Mouse (Mus musculus) limb, embryonic 14.5 days (tissue): Measurements from ENCODE around the gene Slc16a6. TPM values are rescaled to one million over a fixed set of nuclear protein-coding genes. Genes with fewer than 3 reads are reported as not detected.

Source experiments
- ATAC-seq: fragments of 200-750 bp; cut with Nextera tagmentation; 2 replicates; pipeline ENCODE4 v1.8.0; 2017; ENCODE audit warnings: low read depth, moderate number of reproducible peaks, moderate TSS enrichment; ENCODE audit not compliant: low FRiP score
- DNase-seq: peaks from one replicate; pipeline ENCODE4 v3.0.0-alpha.2; 2015; ENCODE audit warnings: low spot score
- H3K27ac ChIP-seq: fragments of 300-500 bp; sonication (generic); replicated peaks from 2 replicates; pipeline ENCODE4 v1.5.1; 2014; ENCODE audit warnings: low read depth, mild to moderate bottlenecking, low read length, moderate library complexity, mixed read lengths
- H3K27me3 ChIP-seq: fragments of 300-500 bp; sonication (generic); 2 replicates; pipeline ENCODE4 v1.6.1; 2014; ENCODE audit warnings: low read length, mixed read lengths; ENCODE audit not compliant: control insufficient read depth, insufficient read depth
- H3K36me3 ChIP-seq: fragments of 300-500 bp; sonication (generic); 2 replicates; pipeline ENCODE4 v1.6.1; 2014; ENCODE audit warnings: mild to moderate bottlenecking, low read length, moderate library complexity, mixed read lengths; ENCODE audit not compliant: control insufficient read depth, insufficient read depth
- H3K4me1 ChIP-seq: fragments of 300-500 bp; sonication (generic); 2 replicates; pipeline ENCODE4 v1.6.1; 2014; ENCODE audit warnings: antibody characterized with exemption, low read length, mixed read lengths; ENCODE audit not compliant: control insufficient read depth, insufficient read depth
- H3K4me2 ChIP-seq: fragments of 300-500 bp; sonication (generic); replicated peaks from 2 replicates; pipeline ENCODE4 v1.6.1; 2014; ENCODE audit warnings: low read depth, mild to moderate bottlenecking, low read length, moderate library complexity; ENCODE audit not compliant: severe bottlenecking
- H3K4me3 ChIP-seq: fragments of 300-500 bp; sonication (generic); replicated peaks from 2 replicates; pipeline ENCODE4 v1.5.1; 2014; ENCODE audit warnings: low read length
- H3K9ac ChIP-seq: fragments of 300-500 bp; sonication (generic); 2 replicates; pipeline ENCODE4 v1.6.1; 2014; ENCODE audit warnings: mild to moderate bottlenecking, low read depth, low read length, moderate library complexity; ENCODE audit not compliant: severe bottlenecking
- H3K9me3 ChIP-seq: fragments of 300-500 bp; sonication (generic); 2 replicates; pipeline ENCODE4 v1.6.1; 2016; ENCODE audit warnings: low read length; ENCODE audit not compliant: control insufficient read depth
- POLR2A ChIP-seq: fragments of 200-500 bp; IDR thresholded peaks from 2 replicates; pipeline ENCODE4 v1.8.0; 2012; ENCODE audit warnings: inconsistent platforms, mild to moderate bottlenecking, moderate library complexity, borderline replicate concordance; ENCODE audit not compliant: insufficient read depth, insufficient read length; ENCODE audit errors: extremely low read depth
- WGBS: fragments of 180-500 bp; shearing (Covaris S2); extraction: QIAGEN DNeasy Blood & Tissue Kit; methylation state at CpG from one replicate; pipeline ENCODE4 v1.1.7; 2014; 5-methylcytosine and 5-hydroxymethylcytosine counted together
- polyA plus RNA-seq, 2 experiments: library from polyadenylated mRNA; depleted of rRNA in 1 of 2; stranded (reverse) in 1 of 2; unstranded in 1 of 2; fragments of >200 nt; fragmentation: Nextera tagmentation in 1 of 2; extraction: Ambion mirVana in 1 of 2; gene quantifications; 2 replicates each; pipeline versions ENCODE4 v1.2.1 to v1.2.3; 2012 to 2014

Gene Slc16a6
- polyA plus RNA-seq, 2 experiments, result 2.9 to 5.9 TPM

DNA sequence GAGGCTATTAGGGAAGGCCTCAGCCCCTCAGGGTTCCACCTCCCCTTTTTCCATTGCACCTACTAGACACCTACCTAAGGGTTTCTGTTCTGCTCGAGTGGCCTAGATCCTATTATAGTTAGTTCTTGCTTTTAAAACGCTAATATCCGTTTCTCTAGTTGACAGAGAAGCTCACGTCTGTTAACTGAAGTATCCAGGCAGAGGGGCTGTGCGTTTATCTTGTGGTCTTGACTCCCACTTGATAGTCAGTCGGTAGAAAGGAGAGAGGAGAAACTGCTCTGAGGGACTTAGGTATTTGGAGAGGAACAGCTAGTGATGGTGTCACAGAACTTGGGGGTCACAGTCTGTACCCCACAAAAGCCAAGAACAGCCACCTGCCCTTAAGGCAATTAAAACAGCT is 3.3 kb upstream of the Slc16a6 start:
- Histone ChIP-seq H3K9me3 (no peaks in the 10 kb centered on the region), H3K4me3 (no peak overlapping the region), H3K36me3 (no peaks in the 10 kb centered on the region), H3K4me2 (no peak overlapping the region), H3K27me3 (peaks cover 11% of the 10 kb centered on the region), H3K9ac (no peak overlapping the region), H3K27ac (no peak overlapping the region), H3K4me1 (peaks cover 8% of the 10 kb centered on the region)
- TF ChIP-seq POLR2A, result no peak
- no peak for ATAC-seq
- WGBS, result 67% methylated on average over 6 of the region's 6 CpGs
- no peak for DNase-seq

DNA sequence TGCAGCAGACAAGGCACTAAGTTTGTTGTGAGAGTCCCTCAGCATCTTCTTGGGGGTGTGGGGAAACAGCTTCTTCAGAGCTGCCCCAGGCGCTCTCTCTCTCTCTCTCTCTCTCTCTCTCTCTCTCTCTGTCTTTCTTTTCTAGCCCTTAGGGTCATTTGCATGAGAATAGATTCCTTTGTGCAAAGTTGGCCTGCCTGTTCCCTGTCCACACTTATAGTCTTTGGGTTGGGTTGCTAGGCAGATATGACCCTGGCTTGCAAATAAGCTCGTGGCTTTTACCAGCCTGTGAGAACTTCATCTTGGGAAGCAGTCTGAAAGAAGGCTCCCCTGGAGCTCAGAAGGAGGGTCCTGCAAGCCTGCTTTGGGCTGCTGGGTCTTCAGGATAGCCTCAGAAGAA is 2.8 kb upstream of the Slc16a6 start:
- no peak for ATAC-seq
- Histone ChIP-seq H3K27ac (no peak overlapping the region), H3K4me2 (no peak overlapping the region), H3K27me3 (peaks cover 15% of the 10 kb centered on the region), H3K36me3 (no peaks in the 10 kb centered on the region), H3K4me1 (peaks cover 8% of the 10 kb centered on the region), H3K9me3 (no peaks in the 10 kb centered on the region), H3K4me3 (no peak overlapping the region), H3K9ac (no peak overlapping the region)
- TF ChIP-seq POLR2A, result no peak
- no peak for DNase-seq
- WGBS, result 60% methylated on average over 2 of the region's 2 CpGs

DNA sequence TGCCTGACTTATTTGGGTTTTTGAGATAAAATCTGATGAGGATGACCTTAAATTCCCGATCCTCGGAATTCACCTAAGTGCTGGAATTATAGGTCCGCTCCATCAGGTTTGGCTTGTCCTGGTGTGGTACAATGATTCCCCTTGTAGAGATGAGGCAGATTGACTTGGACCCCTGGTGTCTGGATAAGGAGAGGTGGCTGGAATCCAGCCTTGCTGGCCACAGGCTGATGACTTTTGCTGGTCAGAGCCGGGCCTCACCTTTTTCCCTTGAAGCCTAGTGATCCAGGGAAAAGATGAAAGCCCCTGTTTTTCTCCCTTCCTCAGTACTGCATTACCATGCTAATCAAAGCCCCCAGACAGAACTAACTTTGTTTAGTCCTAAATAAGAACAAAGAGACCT is 2.3 kb upstream of the Slc16a6 start:
- Histone ChIP-seq H3K4me3 (no peak overlapping the region), H3K4me2 (no peak overlapping the region), H3K4me1 (peaks cover 8% of the 10 kb centered on the region), H3K27ac (no peak overlapping the region), H3K27me3 (peaks cover 20% of the 10 kb centered on the region), H3K36me3 (no peaks in the 10 kb centered on the region), H3K9ac (no peak overlapping the region), H3K9me3 (no peaks in the 10 kb centered on the region)
- DNase-seq (no peak), ATAC-seq (no peak)
- no peak for TF ChIP-seq POLR2A
- 78% methylated on average over 4 of the region's 4 CpGs for WGBS

DNA sequence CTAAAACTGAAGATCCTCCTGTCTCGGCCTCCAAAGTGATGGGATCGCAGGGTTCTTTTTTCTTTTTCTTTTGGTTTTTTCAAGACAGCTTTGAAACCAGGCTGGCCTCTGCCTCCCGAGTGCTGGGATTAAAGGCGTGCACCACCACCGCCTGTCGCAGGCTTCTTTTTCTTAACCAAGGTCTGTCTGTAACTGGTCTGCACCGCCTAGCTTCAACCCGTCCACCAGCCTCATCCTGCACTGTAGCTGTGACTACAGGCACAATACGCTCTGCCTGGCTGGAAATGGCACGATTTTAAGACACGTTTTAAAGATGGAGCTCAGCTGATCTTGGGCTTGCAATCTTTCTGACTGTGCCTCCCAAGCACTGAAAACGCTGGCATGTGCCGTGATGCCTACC is 1.4 kb upstream of the Slc16a6 start:
- WGBS, result 82% methylated on average over 13 of the region's 13 CpGs
- Histone ChIP-seq H3K9ac (no peak overlapping the region), H3K27ac (no peak overlapping the region), H3K4me3 (no peak overlapping the region), H3K27me3 (peaks cover 20% of the 10 kb centered on the region), H3K4me2 (no peak overlapping the region), H3K36me3 (no peaks in the 10 kb centered on the region), H3K4me1 (peaks cover 8% of the 10 kb centered on the region), H3K9me3 (no peaks in the 10 kb centered on the region)
- no peak for DNase-seq
- TF ChIP-seq POLR2A, result no peak
- no peak for ATAC-seq

- peak overlapping the region; percentile 76 for H3K4me3 ChIP-seq
- H3K27ac ChIP-seq, result no peak overlapping the region
- peaks cover 8% of the 10 kb centered on the region for H3K4me1 ChIP-seq
- no peak for ATAC-seq
- H3K4me2 ChIP-seq, result peak overlapping the region; percentile 98
- peak overlapping the region; percentile 85; the same call in 1 of the 2 replicates for H3K9ac ChIP-seq
- DNase-seq, result peak; percentile 22
- H3K9me3 ChIP-seq, result no peaks in the 10 kb centered on the region
- no peaks in the 10 kb centered on the region for H3K36me3 ChIP-seq
- peaks cover 20% of the 10 kb centered on the region for H3K27me3 ChIP-seq
- 11% methylated on average over 13 of the region's 14 CpGs for WGBS
- TF ChIP-seq POLR2A, result no peak
Measured at GRCm38 (mm10) chr11:109474086-109474742, 816 bp upstream of the Slc16a6 start.
